Mouse (Mus musculus) forebrain, embryonic 11.5 days (tissue): ENCODE measurements around the gene Dnajc7. TPM values are rescaled to one million over a fixed set of nuclear protein-coding genes. Genes with fewer than 3 reads are reported as not detected.
"Not testable (repeated sequence)": the region's sequence is repeated elsewhere in the genome, so short reads cannot be mapped to it uniquely, and the experiment has no call there.

Experiments used
- ATAC-seq: fragments of 200-750 bp; cut with Nextera tagmentation; replicated peaks from 2 replicates; pipeline ENCODE4 v1.8.0; 2017; ENCODE audit warnings: moderate TSS enrichment; ENCODE audit not compliant: low FRiP score
- DNase-seq: peaks from one replicate; pipeline ENCODE4 v3.0.0-alpha.2; 2017; ENCODE audit warnings: low spot score
- H3K27ac ChIP-seq: fragments of 300-500 bp; sonication (generic); 2 replicates; pipeline ENCODE4 v1.5.1; 2014; ENCODE audit warnings: low read depth, low read length
- H3K27me3 ChIP-seq: fragments of 300-500 bp; sonication (generic); 2 replicates; pipeline ENCODE4 v1.6.1; 2014; ENCODE audit warnings: mild to moderate bottlenecking, low read length, mixed read lengths; ENCODE audit not compliant: control insufficient read depth, insufficient read depth
- H3K36me3 ChIP-seq: fragments of 300-500 bp; sonication (generic); 2 replicates; pipeline ENCODE4 v1.6.1; 2014; ENCODE audit warnings: mild to moderate bottlenecking, low read length, moderate library complexity, mixed read lengths; ENCODE audit not compliant: control insufficient read depth, insufficient read depth
- H3K4me1 ChIP-seq: fragments of 300-500 bp; sonication (generic); replicated peaks from 2 replicates; pipeline ENCODE4 v1.6.1; 2014; ENCODE audit warnings: low read length, mixed read lengths; ENCODE audit not compliant: control insufficient read depth, insufficient read depth
- H3K4me2 ChIP-seq: fragments of 300-500 bp; sonication (generic); 2 replicates; pipeline ENCODE4 v1.6.1; 2014; ENCODE audit warnings: low read depth, mild to moderate bottlenecking, low read length, moderate library complexity, mixed read lengths; ENCODE audit not compliant: severe bottlenecking
- H3K4me3 ChIP-seq: fragments of 300-500 bp; sonication (generic); 2 replicates; pipeline ENCODE4 v1.5.1; 2014; ENCODE audit warnings: low read depth, low read length
- H3K9ac ChIP-seq: fragments of 300-500 bp; sonication (generic); 2 replicates; pipeline ENCODE4 v1.6.1; 2014; ENCODE audit warnings: low read length
- H3K9me3 ChIP-seq: fragments of 300-500 bp; sonication (generic); 2 replicates; pipeline ENCODE4 v1.6.1; 2016; ENCODE audit warnings: low read length, mixed read lengths; ENCODE audit not compliant: control insufficient read depth
- WGBS: fragments of 180-500 bp; shearing (Covaris S2); extraction: QIAGEN DNeasy Blood & Tissue Kit; methylation state at CpG from one replicate; pipeline ENCODE4 v1.1.7; 2014; 5-methylcytosine and 5-hydroxymethylcytosine counted together
- polyA plus RNA-seq: library from polyadenylated mRNA; unstranded; fragments of >200 nt; fragmentation: Nextera tagmentation; extraction: Ambion mirVana; gene quantifications from 2 replicates; pipeline ENCODE4 v1.2.1, GENCODE M21; 2014

The Dnajc7 gene
- polyA plus RNA-seq, 1 experiment from 2014 or later, result 95.9 TPM

DNA sequence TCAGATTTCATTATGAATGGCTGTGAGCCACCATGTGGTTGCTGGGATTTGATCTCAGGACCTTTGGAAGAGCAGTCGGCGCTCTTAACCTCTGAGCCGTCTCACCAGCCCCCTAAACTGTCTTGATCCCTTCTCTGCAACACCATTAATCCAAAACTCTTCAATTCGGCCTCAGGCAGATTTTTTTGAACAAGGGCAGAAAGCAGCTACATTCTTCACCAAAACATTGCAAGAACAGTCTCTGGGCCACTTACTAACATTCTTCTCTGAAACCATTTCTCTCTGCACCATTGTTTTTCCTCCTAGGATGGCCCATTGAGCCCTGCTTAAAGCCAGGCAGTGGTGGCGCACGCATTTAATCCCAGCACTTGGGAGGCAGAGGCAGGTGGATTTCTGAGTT lies 85.1 kb downstream of the Dnajc7 start:
- not testable (repeated sequence) for H3K4me2 ChIP-seq, H3K27me3 ChIP-seq, H3K36me3 ChIP-seq, H3K9ac ChIP-seq, H3K4me3 ChIP-seq, H3K9me3 ChIP-seq, H3K4me1 ChIP-seq, ATAC-seq, DNase-seq, H3K27ac ChIP-seq
- 83% methylated on average over 6 of the region's 6 CpGs for WGBS

- not testable (repeated sequence) for H3K27ac ChIP-seq
Observed at GRCm38 (mm10) chr11:100534411-100534810, 85.6 kb downstream of the Dnajc7 start.

DNA sequence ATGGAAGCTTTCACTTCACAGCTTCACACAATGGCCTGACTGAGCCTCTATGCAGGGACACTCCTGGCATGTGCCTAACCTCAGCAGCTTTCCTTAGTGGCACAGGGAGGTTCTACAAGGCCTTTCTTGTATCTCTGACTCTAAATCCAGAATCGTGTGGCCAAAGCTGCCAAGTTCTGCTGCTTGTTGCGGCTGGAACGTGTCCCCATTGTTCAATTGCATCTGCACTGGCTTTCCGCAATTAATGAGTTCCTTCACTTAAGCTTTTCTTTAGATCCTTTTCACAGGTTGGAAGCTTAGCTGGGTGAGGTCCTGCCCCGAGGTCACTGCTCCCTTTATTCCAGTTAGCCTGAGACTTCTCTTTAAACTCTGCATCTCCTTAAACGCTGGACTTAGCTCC lies 86.1 kb downstream of the Dnajc7 start:
- WGBS, result 24% methylated on average over 6 of the region's 6 CpGs
- Histone ChIP-seq H3K9me3 (no peaks in the 10 kb centered on the region), H3K27ac (no peak overlapping the region), H3K4me3 (no peak overlapping the region), H3K9ac (no peak overlapping the region), H3K4me2 (no peak overlapping the region), H3K27me3 (no peaks in the 10 kb centered on the region; the same call in 1 of the 2 replicates), H3K4me1 (no peaks in the 10 kb centered on the region), H3K36me3 (no peaks in the 10 kb centered on the region)
- ATAC-seq (no peak), DNase-seq (no peak)

More at GRCm38 (mm10) chr11:100534411-100534810, 85.6 kb downstream of the Dnajc7 start:
- not testable (repeated sequence) for H3K36me3 ChIP-seq, H3K9ac ChIP-seq, H3K9me3 ChIP-seq, DNase-seq, H3K27me3 ChIP-seq, ATAC-seq, H3K4me2 ChIP-seq, H3K4me3 ChIP-seq, H3K4me1 ChIP-seq
- 61% methylated on average over 2 of the region's 2 CpGs for WGBS

Other genes with a start within 250 kb of the Dnajc7 start
- 33.3 and 35.5 TPM in 2 replicates for gene Jup, start 222.4 kb downstream of the Dnajc7 start, polyA plus RNA-seq
- gene P3h4, start 205.3 kb downstream of the Dnajc7 start, polyA plus RNA-seq, result 17.8 and 18.9 TPM in 2 replicates
- 36.6 and 41.2 TPM in 2 replicates for gene Fkbp10, start 204.5 kb downstream of the Dnajc7 start, polyA plus RNA-seq
- gene Nt5c3b, start 178.4 kb downstream of the Dnajc7 start, polyA plus RNA-seq, result 104 and 115 TPM in 2 replicates
- 0.41 and 0.85 TPM in 2 replicates for gene Klhl10, start 178.3 kb downstream of the Dnajc7 start, polyA plus RNA-seq
- gene Klhl11, start 147.4 kb downstream of the Dnajc7 start, polyA plus RNA-seq, result 15.5 and 15.7 TPM in 2 replicates
- 294 TPM in 2 replicates for gene Acly, start 92.2 kb downstream of the Dnajc7 start, polyA plus RNA-seq
- gene Ttc25, start 74.6 kb downstream of the Dnajc7 start, polyA plus RNA-seq, result 1.3 and 1.9 TPM in 2 replicates
- gene Cnp, start 45.3 kb downstream of the Dnajc7 start, polyA plus RNA-seq, result 18.3 and 20.3 TPM in 2 replicates
- 94.5 and 107 TPM in 2 replicates for gene Nkiras2, start 924 bp downstream of the Dnajc7 start, polyA plus RNA-seq
- 0.16 TPM in 1 of 2 replicates, not detected in the other for gene Zfp385c, start 72.3 kb upstream of the Dnajc7 start, polyA plus RNA-seq
- gene Dhx58, start 84.1 kb upstream of the Dnajc7 start, polyA plus RNA-seq, result 3.1 and 4.3 TPM in 2 replicates
- gene Kat2a, start 92.3 kb upstream of the Dnajc7 start, polyA plus RNA-seq, result 80.7 and 82.0 TPM in 2 replicates
- gene Hspb9, start 93.7 kb upstream of the Dnajc7 start, polyA plus RNA-seq, result 0.36 and 0.45 TPM in 2 replicates
- gene Rab5c, start 118.0 kb upstream of the Dnajc7 start, polyA plus RNA-seq, result 39.4 and 50.5 TPM in 2 replicates
- 2.7 and 3.1 TPM in 2 replicates for gene Kcnh4, start 139.8 kb upstream of the Dnajc7 start, polyA plus RNA-seq
- not detected in 2 replicates for gene Hcrt, start 142.8 kb upstream of the Dnajc7 start, polyA plus RNA-seq
- 2.1 and 2.9 TPM in 2 replicates for gene Ghdc, start 150.8 kb upstream of the Dnajc7 start, polyA plus RNA-seq
- gene Stat5b, start 230.6 kb upstream of the Dnajc7 start, polyA plus RNA-seq, result 18.7 and 19.1 TPM in 2 replicates
- gene Stat5a, start 239.2 kb upstream of the Dnajc7 start, polyA plus RNA-seq, result 1.3 and 1.5 TPM in 2 replicates